Mouse (Mus musculus): Measurements from ENCODE around the gene Dglucy. TPM values are rescaled to one million over a fixed set of nuclear protein-coding genes. Genes with fewer than 3 reads are reported as not detected.

Gene Dglucy
- total and polyA plus RNA-seq, 2 experiments from 2014 or later: 7.9 to 12.4 TPM

DNA sequence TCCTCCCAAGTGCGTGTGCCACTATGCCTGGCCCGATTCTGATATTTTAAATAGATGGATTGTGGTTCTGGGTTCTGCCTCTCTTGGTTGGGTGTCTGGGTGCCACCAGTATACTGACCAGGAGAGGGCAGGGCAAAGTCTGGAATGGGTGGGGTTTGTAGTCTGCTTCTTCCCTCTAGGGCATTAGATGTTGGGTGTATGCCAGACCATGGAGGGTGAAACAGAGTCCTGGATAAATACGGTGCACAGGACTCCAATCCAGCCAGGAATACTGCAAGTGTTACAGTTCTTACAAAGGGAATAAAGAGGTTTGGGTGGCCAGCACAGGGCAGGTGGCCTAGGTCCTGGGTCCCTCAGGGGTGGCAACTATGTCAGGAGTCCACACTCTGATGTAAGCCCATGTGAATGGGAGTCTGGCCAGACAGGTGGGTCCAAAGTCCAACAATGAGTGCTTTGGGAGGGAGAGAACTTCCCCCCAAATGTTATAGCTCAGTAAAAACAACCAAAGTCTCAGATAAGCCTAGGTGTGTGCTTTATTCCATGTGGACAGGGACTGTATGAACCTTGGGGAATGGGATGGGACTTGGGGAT, 84.1 kb downstream of the Dglucy start:
- no peaks in the 10 kb centered on the region for H3K9me3 ChIP-seq (replicated peaks; ENCODE audit: control insufficient read depth, low read length)
- no peaks in the 10 kb centered on the region for H3K27me3 ChIP-seq (ENCODE audit: control insufficient read depth, insufficient read depth, low read length)
- no peak overlapping the region for H3K9ac ChIP-seq (replicated peaks; ENCODE audit: low read depth, low read length)
- DNase-seq (ENCODE audit: low spot score) (no peak), ATAC-seq (ENCODE audit: insufficient read depth, low read depth) (no peak)
- H3K4me3 ChIP-seq (ENCODE audit: low read depth, low read length): no peak overlapping the region
- TF ChIP-seq EP300 (IDR thresholded peaks at IDR 0.05; ENCODE audit: low read depth) (no peak), CTCF (IDR thresholded peaks at IDR 0.05; ENCODE audit: low read depth) (no peak)
- no peak overlapping the region for H3K4me2 ChIP-seq (ENCODE audit: low read depth, low read length)
- no peak overlapping the region for H3K27ac ChIP-seq (ENCODE audit: low read depth)
- no peaks in the 10 kb centered on the region for H3K4me1 ChIP-seq (ENCODE audit: control insufficient read depth, insufficient read depth)
- no peaks in the 10 kb centered on the region for H3K36me3 ChIP-seq (replicated peaks; ENCODE audit: control insufficient read depth, insufficient read depth, low read length)
- WGBS: 71% methylated on average over 3 of the region's 3 CpGs

DNA sequence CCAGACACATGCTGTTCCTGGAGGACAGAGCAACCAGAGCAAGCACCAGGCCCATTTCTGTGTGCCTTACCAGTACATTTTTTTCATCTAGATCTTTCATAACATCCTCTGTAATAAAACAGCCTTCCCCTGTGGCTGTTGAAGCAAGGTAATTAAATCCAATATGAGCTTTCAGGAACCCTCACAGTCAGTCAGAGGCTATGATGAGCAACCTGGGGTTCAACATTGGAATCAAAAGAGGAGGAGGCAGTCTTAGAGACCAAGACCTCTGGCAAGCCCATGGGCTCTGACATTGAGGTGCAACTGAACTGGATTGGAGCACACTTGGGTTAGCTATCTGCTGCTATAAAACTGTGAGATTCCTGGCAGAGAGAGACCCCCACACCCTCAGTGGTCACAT, 86.2 kb downstream of the Dglucy start:
- Histone ChIP-seq H3K9me3 (replicated peaks; ENCODE audit: control insufficient read depth, low read length) (no peaks in the 10 kb centered on the region), H3K4me3 (ENCODE audit: low read depth, low read length) (no peak overlapping the region), H3K4me1 (ENCODE audit: control insufficient read depth, insufficient read depth) (no peaks in the 10 kb centered on the region), H3K36me3 (replicated peaks; ENCODE audit: control insufficient read depth, insufficient read depth, low read length) (no peaks in the 10 kb centered on the region), H3K27ac (ENCODE audit: low read depth) (no peak overlapping the region), H3K27me3 (ENCODE audit: control insufficient read depth, insufficient read depth, low read length) (no peaks in the 10 kb centered on the region), H3K4me2 (ENCODE audit: low read depth, low read length) (no peak overlapping the region), H3K9ac (replicated peaks; ENCODE audit: low read depth, low read length) (no peak overlapping the region)
- no peak for ATAC-seq (ENCODE audit: insufficient read depth, low read depth)
- no peak for TF ChIP-seq CTCF (IDR thresholded peaks at IDR 0.05; ENCODE audit: low read depth)
- no peak for TF ChIP-seq EP300 (IDR thresholded peaks at IDR 0.05; ENCODE audit: low read depth)
- DNase-seq (ENCODE audit: low spot score): no peak

DNA sequence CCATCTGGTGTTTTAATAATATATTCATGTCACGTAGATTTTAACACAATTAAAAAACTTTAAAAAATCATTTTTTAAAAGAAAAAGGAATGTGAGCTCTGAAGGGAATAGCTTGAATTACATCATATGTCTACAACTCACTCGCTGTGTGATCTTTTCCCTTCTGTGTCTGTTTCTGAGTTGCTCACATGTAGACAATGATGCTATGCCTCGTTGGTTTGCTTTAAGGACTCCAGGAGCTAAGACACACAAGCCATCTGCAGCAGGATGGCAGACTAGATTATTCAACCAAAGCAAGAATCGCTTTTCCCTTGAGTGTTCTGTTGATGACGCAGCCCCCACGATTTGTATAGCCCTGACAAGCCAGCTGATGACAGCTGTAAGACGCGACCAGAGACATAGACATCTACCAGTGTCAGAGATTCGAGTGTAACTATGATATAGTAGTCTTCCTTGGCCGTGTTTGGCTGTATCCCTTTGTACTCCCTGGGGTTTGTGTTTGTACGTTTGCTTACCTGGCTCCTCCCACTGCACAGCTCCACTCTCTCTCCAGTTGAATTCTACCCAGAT, 86.7 kb downstream of the Dglucy start:
- TF ChIP-seq EP300 (IDR thresholded peaks at IDR 0.05; ENCODE audit: low read depth): no peak
- TF ChIP-seq CTCF (IDR thresholded peaks at IDR 0.05; ENCODE audit: low read depth): no peak
- H3K4me3 ChIP-seq (ENCODE audit: low read depth, low read length): no peak overlapping the region
- no peak overlapping the region for H3K4me2 ChIP-seq (ENCODE audit: low read depth, low read length)
- no peaks in the 10 kb centered on the region for H3K4me1 ChIP-seq (ENCODE audit: control insufficient read depth, insufficient read depth)
- no peaks in the 10 kb centered on the region for H3K27me3 ChIP-seq (ENCODE audit: control insufficient read depth, insufficient read depth, low read length)
- WGBS: 56% methylated on average over 11 of the region's 11 CpGs
- DNase-seq (ENCODE audit: low spot score) (no peak), ATAC-seq (ENCODE audit: insufficient read depth, low read depth) (no peak)
- no peaks in the 10 kb centered on the region for H3K9me3 ChIP-seq (replicated peaks; ENCODE audit: control insufficient read depth, low read length)
- H3K36me3 ChIP-seq (replicated peaks; ENCODE audit: control insufficient read depth, insufficient read depth, low read length): no peaks in the 10 kb centered on the region
- no peak overlapping the region for H3K9ac ChIP-seq (replicated peaks; ENCODE audit: low read depth, low read length)
- H3K27ac ChIP-seq (ENCODE audit: low read depth): no peak overlapping the region

DNA sequence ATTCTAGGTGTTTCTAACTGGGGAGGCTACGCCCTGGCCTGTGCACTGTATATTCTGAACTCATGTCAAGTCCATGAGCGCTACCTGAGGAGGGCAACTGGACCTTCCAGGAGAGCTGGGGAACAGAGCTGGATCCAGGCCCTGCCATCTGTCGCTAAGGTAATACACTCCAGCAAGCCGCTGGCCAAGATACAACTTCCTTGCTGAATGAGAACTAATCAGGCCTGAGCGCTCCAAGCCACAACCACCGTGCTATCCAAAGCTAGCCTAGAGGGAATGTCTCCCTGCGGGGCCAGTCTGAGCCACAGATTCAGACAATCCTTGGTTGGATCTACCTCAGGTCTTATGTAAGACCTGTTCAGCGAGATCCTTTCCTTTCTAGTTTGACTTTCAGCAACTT, 88.2 kb downstream of the Dglucy start:
- Histone ChIP-seq H3K9me3 (replicated peaks; ENCODE audit: control insufficient read depth, low read length) (no peaks in the 10 kb centered on the region), H3K27ac (ENCODE audit: low read depth) (no peak overlapping the region), H3K4me1 (ENCODE audit: control insufficient read depth, insufficient read depth) (no peaks in the 10 kb centered on the region), H3K9ac (replicated peaks; ENCODE audit: low read depth, low read length) (no peak overlapping the region), H3K36me3 (replicated peaks; ENCODE audit: control insufficient read depth, insufficient read depth, low read length) (no peaks in the 10 kb centered on the region), H3K4me3 (ENCODE audit: low read depth, low read length) (no peak overlapping the region), H3K27me3 (ENCODE audit: control insufficient read depth, insufficient read depth, low read length) (no peaks in the 10 kb centered on the region), H3K4me2 (ENCODE audit: low read depth, low read length) (no peak overlapping the region)
- 83% methylated on average over 8 of the region's 8 CpGs for WGBS
- TF ChIP-seq EP300 (IDR thresholded peaks at IDR 0.05; ENCODE audit: low read depth): no peak
- TF ChIP-seq CTCF (IDR thresholded peaks at IDR 0.05; ENCODE audit: low read depth): no peak
- DNase-seq (ENCODE audit: low spot score) (no peak), ATAC-seq (ENCODE audit: insufficient read depth, low read depth) (no peak)

DNA sequence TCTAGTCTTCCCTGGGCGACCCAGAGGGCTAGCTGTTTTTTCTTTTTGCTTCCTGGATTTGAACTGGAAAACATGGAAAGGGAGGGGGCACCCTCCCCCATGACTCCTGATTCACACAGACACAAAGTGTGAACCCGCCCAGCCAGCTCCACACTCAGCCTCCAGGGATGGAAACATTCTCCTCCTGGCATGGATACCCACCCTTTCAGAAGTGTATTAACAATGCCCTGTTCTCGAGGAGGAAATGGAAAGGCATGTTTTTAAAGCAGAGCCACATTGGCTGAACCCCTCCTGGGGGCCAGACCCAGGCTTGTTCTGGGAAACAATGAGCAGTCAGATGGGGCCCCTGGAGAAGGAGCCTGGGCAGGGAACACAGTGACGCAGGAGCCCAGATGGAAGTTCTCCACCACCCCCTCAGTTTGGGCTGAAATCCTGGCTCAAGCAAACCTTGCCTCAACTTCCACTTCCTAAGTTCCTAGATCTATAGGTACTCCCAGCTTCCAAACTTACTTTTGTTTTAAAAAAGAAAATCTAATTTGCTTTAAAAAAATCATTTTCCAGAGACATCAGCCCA, 89.3 kb downstream of the Dglucy start:
- TF ChIP-seq EP300 (IDR thresholded peaks at IDR 0.05; ENCODE audit: low read depth): no peak
- no peak for TF ChIP-seq CTCF (IDR thresholded peaks at IDR 0.05; ENCODE audit: low read depth)
- no peak for DNase-seq (ENCODE audit: low spot score)
- WGBS: 63% methylated on average over 4 of the region's 4 CpGs
- H3K27ac ChIP-seq (ENCODE audit: low read depth): no peak overlapping the region
- no peaks in the 10 kb centered on the region for H3K36me3 ChIP-seq (replicated peaks; ENCODE audit: control insufficient read depth, insufficient read depth, low read length)
- ATAC-seq (ENCODE audit: insufficient read depth, low read depth): no peak; the same call in 1 of the 2 replicates
- H3K4me2 ChIP-seq (ENCODE audit: low read depth, low read length): no peak overlapping the region
- no peak overlapping the region for H3K4me3 ChIP-seq (ENCODE audit: low read depth, low read length)
- H3K4me1 ChIP-seq (ENCODE audit: control insufficient read depth, insufficient read depth): no peaks in the 10 kb centered on the region
- no peaks in the 10 kb centered on the region for H3K9me3 ChIP-seq (replicated peaks; ENCODE audit: control insufficient read depth, low read length)
- H3K27me3 ChIP-seq (ENCODE audit: control insufficient read depth, insufficient read depth, low read length): no peaks in the 10 kb centered on the region
- H3K9ac ChIP-seq (replicated peaks; ENCODE audit: low read depth, low read length): no peak overlapping the region

DNA sequence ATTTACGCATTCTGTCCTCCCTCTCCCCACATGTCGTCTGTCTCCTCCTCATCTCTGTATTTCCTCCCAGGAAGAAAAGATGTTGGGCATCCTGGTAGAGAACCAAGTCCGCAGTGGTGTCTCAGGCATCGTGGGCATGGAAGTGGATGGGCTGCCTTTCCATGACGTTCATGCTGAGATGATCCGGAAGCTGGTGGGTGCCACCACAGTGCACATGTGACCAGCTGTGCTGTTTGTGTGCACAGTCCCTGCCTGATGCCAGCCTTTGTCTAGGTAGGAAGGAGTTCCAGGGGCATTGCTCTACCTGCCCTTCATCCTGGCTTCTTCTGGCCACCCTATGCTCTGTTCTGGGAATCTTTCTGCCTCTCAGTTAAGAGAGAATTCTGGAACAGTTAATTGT, 92.4 kb downstream of the Dglucy start:
- H3K27me3 ChIP-seq (ENCODE audit: control insufficient read depth, insufficient read depth, low read length): no peaks in the 10 kb centered on the region
- DNase-seq (ENCODE audit: low spot score) (no peak), ATAC-seq (ENCODE audit: insufficient read depth, low read depth) (no peak)
- WGBS: 90% methylated on average over 6 of the region's 6 CpGs
- H3K36me3 ChIP-seq (replicated peaks; ENCODE audit: control insufficient read depth, insufficient read depth, low read length): no peaks in the 10 kb centered on the region
- H3K4me3 ChIP-seq (ENCODE audit: low read depth, low read length): no peak overlapping the region
- H3K4me2 ChIP-seq (ENCODE audit: low read depth, low read length): no peak overlapping the region
- no peaks in the 10 kb centered on the region for H3K9me3 ChIP-seq (replicated peaks; ENCODE audit: control insufficient read depth, low read length)
- H3K9ac ChIP-seq (replicated peaks; ENCODE audit: low read depth, low read length): no peak overlapping the region
- TF ChIP-seq CTCF (IDR thresholded peaks at IDR 0.05; ENCODE audit: low read depth) (no peak), EP300 (IDR thresholded peaks at IDR 0.05; ENCODE audit: low read depth) (no peak)
- no peak overlapping the region for H3K27ac ChIP-seq (ENCODE audit: low read depth)
- H3K4me1 ChIP-seq (ENCODE audit: control insufficient read depth, insufficient read depth): no peaks in the 10 kb centered on the region
